Mouse (Mus musculus): ENCODE data around the gene Gm4792.

DNA sequence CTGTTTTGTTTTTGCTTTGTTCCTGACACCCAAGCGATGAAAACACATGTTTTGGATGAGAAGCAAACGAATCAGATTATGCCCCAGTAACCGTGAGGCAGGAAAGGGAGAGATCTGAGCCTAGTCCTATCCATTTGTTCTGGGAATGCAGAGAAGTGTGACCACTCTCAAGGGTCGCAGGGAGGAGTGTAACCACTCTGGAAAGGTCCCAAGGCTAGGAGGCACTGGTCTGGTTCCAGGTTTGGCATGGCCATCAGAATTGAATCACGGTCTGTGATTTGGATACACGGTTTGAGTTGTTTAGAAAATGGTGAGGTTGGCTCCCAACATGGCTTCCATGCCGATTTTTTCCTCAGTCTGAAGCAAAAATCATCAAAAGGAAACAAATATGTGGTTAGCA, 43.8 kb upstream of the Gm4792 start:
- TF ChIP-seq CTCF (conservative IDR thresholded peaks at IDR 0.05 in 1 of 2, IDR thresholded peaks at IDR 0.05 in 1 of 2; ENCODE audit: low read depth in 2 of 2, low read length in 2 of 2) (no peak), E2F4 (IDR thresholded peaks at IDR 0.05; ENCODE audit: insufficient replicate concordance, low read depth, low read length) (no peak), MAX (IDR thresholded peaks at IDR 0.05; ENCODE audit: low read length) (no peak), USF2 (conservative IDR thresholded peaks at IDR 0.05; ENCODE audit: low read depth, low read length) (no peak), EP300 (IDR thresholded peaks at IDR 0.05; ENCODE audit: low read length) (no peak), CHD2 (IDR thresholded peaks at IDR 0.05; ENCODE audit: low read length) (no peak)
